Mouse (Mus musculus): ENCODE measurements at regions not wholly inside any gene's neighbourhood (a gene's known extent, or its start where the extent isn't known, plus 50 kb on each side); places are given as distances from the start of the nearest gene placed in this dataset.
"Not testable (repeated sequence)": the region's sequence is repeated elsewhere in the genome, so short reads cannot be mapped to it uniquely, and the experiment has no call there.

- peak overlapping the region; percentile 97 for H3K27ac ChIP-seq
- H3K4me1 ChIP-seq (replicated peaks; ENCODE audit: control insufficient read depth, insufficient read depth, low read length): peaks cover 28% of the 10 kb centered on the region
- peak overlapping the region; percentile 54 for H3K9ac ChIP-seq
- H3K4me3 ChIP-seq (replicated peaks; ENCODE audit: low read length): peak overlapping the region; percentile 17; the same call in 1 of the 2 replicates
- no peaks in the 10 kb centered on the region for H3K27me3 ChIP-seq (ENCODE audit: control insufficient read depth, insufficient read depth, low read length)
- ATAC-seq (ENCODE audit: low FRiP score) (peak; percentile 47; the same call in 1 of the 2 replicates), DNase-seq (ENCODE audit: low spot score) (no peak)
- H3K4me2 ChIP-seq (replicated peaks): peak overlapping the region; percentile 53
- WGBS: 41% methylated on average over 12 of the region's 12 CpGs
- H3K9me3 ChIP-seq (ENCODE audit: control insufficient read depth, low read length): no peaks in the 10 kb centered on the region
- no peaks in the 10 kb centered on the region for H3K36me3 ChIP-seq (replicated peaks; ENCODE audit: control insufficient read depth, insufficient read depth)
These were observed 234.4 kb downstream of the Sorl1 start for GRCm38 (mm10) chr9:41889568-41890272.

GRCm38 (mm10) chr9:41888616-41889150 is 235.4 kb downstream of the Sorl1 start:
- no peaks in the 10 kb centered on the region for H3K27me3 ChIP-seq (ENCODE audit: control insufficient read depth, insufficient read depth, low read length)
- peaks cover 28% of the 10 kb centered on the region for H3K4me1 ChIP-seq (replicated peaks; ENCODE audit: control insufficient read depth, insufficient read depth, low read length)
- DNase-seq (ENCODE audit: low spot score) (no peak), ATAC-seq (ENCODE audit: low FRiP score) (no peak)
- no peaks in the 10 kb centered on the region for H3K9me3 ChIP-seq (ENCODE audit: control insufficient read depth, low read length)
- H3K9ac ChIP-seq: no peak overlapping the region
- 68% methylated on average over 3 of the region's 3 CpGs for WGBS
- no peak overlapping the region for H3K4me3 ChIP-seq (replicated peaks; ENCODE audit: low read length)
- H3K36me3 ChIP-seq (replicated peaks; ENCODE audit: control insufficient read depth, insufficient read depth): no peaks in the 10 kb centered on the region
- peak overlapping the region; percentile 97 for H3K27ac ChIP-seq
- H3K4me2 ChIP-seq (replicated peaks): no peak overlapping the region

GRCm38 (mm10) chr9:41886456-41886855 is 237.6 kb downstream of the Sorl1 start:
- not testable (repeated sequence) for ATAC-seq (ENCODE audit: low FRiP score); H3K4me3 ChIP-seq (replicated peaks; ENCODE audit: low read length); H3K4me2 ChIP-seq (replicated peaks); H3K27me3 ChIP-seq (ENCODE audit: control insufficient read depth, insufficient read depth, low read length); H3K9me3 ChIP-seq (ENCODE audit: control insufficient read depth, low read length); H3K27ac ChIP-seq; H3K36me3 ChIP-seq (replicated peaks; ENCODE audit: control insufficient read depth, insufficient read depth); H3K9ac ChIP-seq; DNase-seq (ENCODE audit: low spot score)
- 83% methylated on average over 13 of the region's 13 CpGs for WGBS
- H3K4me1 ChIP-seq (replicated peaks; ENCODE audit: control insufficient read depth, insufficient read depth, low read length): peaks cover 22% of the 10 kb centered on the region

GRCm38 (mm10) chr9:41880457-41880856 is 243.6 kb downstream of the Sorl1 start:
- Histone ChIP-seq H3K4me3 (replicated peaks; ENCODE audit: low read length) (no peak overlapping the region), H3K9me3 (ENCODE audit: control insufficient read depth, low read length) (no peaks in the 10 kb centered on the region), H3K4me2 (replicated peaks) (no peak overlapping the region), H3K4me1 (replicated peaks; ENCODE audit: control insufficient read depth, insufficient read depth, low read length) (peaks cover 10% of the 10 kb centered on the region), H3K27me3 (ENCODE audit: control insufficient read depth, insufficient read depth, low read length) (no peaks in the 10 kb centered on the region), H3K27ac (no peak overlapping the region), H3K9ac (no peak overlapping the region), H3K36me3 (replicated peaks; ENCODE audit: control insufficient read depth, insufficient read depth) (no peaks in the 10 kb centered on the region)
- DNase-seq (ENCODE audit: low spot score): no peak
- 95% methylated on average over 3 of the region's 3 CpGs for WGBS
- no peak for ATAC-seq (ENCODE audit: low FRiP score)

- H3K9me3 ChIP-seq (ENCODE audit: control insufficient read depth, low read length): no peaks in the 10 kb centered on the region
- 83% methylated on average over 1 of the region's 1 CpGs for WGBS
- no peak overlapping the region for H3K4me2 ChIP-seq (replicated peaks)
- no peak overlapping the region for H3K9ac ChIP-seq
- H3K27ac ChIP-seq: no peak overlapping the region
- H3K4me3 ChIP-seq (replicated peaks; ENCODE audit: low read length): no peak overlapping the region
- DNase-seq (ENCODE audit: low spot score) (no peak), ATAC-seq (ENCODE audit: low FRiP score) (no peak)
- peaks cover 10% of the 10 kb centered on the region for H3K4me1 ChIP-seq (replicated peaks; ENCODE audit: control insufficient read depth, insufficient read depth, low read length)
- no peaks in the 10 kb centered on the region for H3K36me3 ChIP-seq (replicated peaks; ENCODE audit: control insufficient read depth, insufficient read depth)
- H3K27me3 ChIP-seq (ENCODE audit: control insufficient read depth, insufficient read depth, low read length): no peaks in the 10 kb centered on the region
These were observed 245.0 kb downstream of the Sorl1 start for GRCm38 (mm10) chr9:41879080-41879479.

GRCm38 (mm10) chr9:41861136-41861535 is 263.0 kb downstream of the Sorl1 start:
- no peak overlapping the region for H3K4me2 ChIP-seq (replicated peaks)
- peaks cover 40% of the 10 kb centered on the region for H3K4me1 ChIP-seq (replicated peaks; ENCODE audit: control insufficient read depth, insufficient read depth, low read length)
- no peaks in the 10 kb centered on the region for H3K36me3 ChIP-seq (replicated peaks; ENCODE audit: control insufficient read depth, insufficient read depth)
- H3K27ac ChIP-seq: peak overlapping the region; percentile 82
- ATAC-seq (ENCODE audit: low FRiP score) (no peak; the same call in 1 of the 2 replicates), DNase-seq (ENCODE audit: low spot score) (no peak)
- no peaks in the 10 kb centered on the region for H3K9me3 ChIP-seq (ENCODE audit: control insufficient read depth, low read length)
- WGBS: 35% methylated on average over 5 of the region's 5 CpGs
- H3K27me3 ChIP-seq (ENCODE audit: control insufficient read depth, insufficient read depth, low read length): no peaks in the 10 kb centered on the region
- H3K4me3 ChIP-seq (replicated peaks; ENCODE audit: low read length): no peak overlapping the region
- no peak overlapping the region for H3K9ac ChIP-seq

- 15% methylated on average over 4 of the region's 4 CpGs for WGBS
- H3K4me1 ChIP-seq (replicated peaks; ENCODE audit: control insufficient read depth, insufficient read depth, low read length): peaks cover 40% of the 10 kb centered on the region
- no peak overlapping the region for H3K9ac ChIP-seq
These were observed 263.4 kb downstream of the Sorl1 start for GRCm38 (mm10) chr9:41860681-41861080.

GRCm38 (mm10) chr9:41859780-41860179 is 264.3 kb downstream of the Sorl1 start:
- H3K4me2 ChIP-seq (replicated peaks): no peak overlapping the region
- H3K4me3 ChIP-seq (replicated peaks; ENCODE audit: low read length): no peak overlapping the region
- H3K9ac ChIP-seq: no peak overlapping the region
- H3K27me3 ChIP-seq (ENCODE audit: control insufficient read depth, insufficient read depth, low read length): no peaks in the 10 kb centered on the region
- H3K27ac ChIP-seq: peak overlapping the region; percentile 82
- 80% methylated on average over 3 of the region's 3 CpGs for WGBS
- ATAC-seq (ENCODE audit: low FRiP score) (no peak), DNase-seq (ENCODE audit: low spot score) (no peak)
- H3K9me3 ChIP-seq (ENCODE audit: control insufficient read depth, low read length): no peaks in the 10 kb centered on the region
- H3K4me1 ChIP-seq (replicated peaks; ENCODE audit: control insufficient read depth, insufficient read depth, low read length): peaks cover 40% of the 10 kb centered on the region
- no peaks in the 10 kb centered on the region for H3K36me3 ChIP-seq (replicated peaks; ENCODE audit: control insufficient read depth, insufficient read depth)

More at GRCm38 (mm10) chr9:41860681-41861080, 263.4 kb downstream of the Sorl1 start:
- Histone ChIP-seq H3K36me3 (replicated peaks; ENCODE audit: control insufficient read depth, insufficient read depth) (no peaks in the 10 kb centered on the region), H3K27me3 (ENCODE audit: control insufficient read depth, insufficient read depth, low read length) (no peaks in the 10 kb centered on the region), H3K9me3 (ENCODE audit: control insufficient read depth, low read length) (no peaks in the 10 kb centered on the region), H3K4me2 (replicated peaks) (no peak overlapping the region), H3K4me3 (replicated peaks; ENCODE audit: low read length) (no peak overlapping the region), H3K27ac (peak overlapping the region; percentile 82)
- ATAC-seq (ENCODE audit: low FRiP score) (peak; percentile 87), DNase-seq (ENCODE audit: low spot score) (peak; percentile 76)

- Histone ChIP-seq H3K4me3 (replicated peaks; ENCODE audit: low read length) (no peak overlapping the region), H3K27ac (no peak overlapping the region), H3K4me2 (replicated peaks) (no peak overlapping the region), H3K36me3 (replicated peaks; ENCODE audit: control insufficient read depth, insufficient read depth) (no peaks in the 10 kb centered on the region), H3K27me3 (ENCODE audit: control insufficient read depth, insufficient read depth, low read length) (no peaks in the 10 kb centered on the region), H3K9me3 (ENCODE audit: control insufficient read depth, low read length) (no peaks in the 10 kb centered on the region), H3K9ac (no peak overlapping the region), H3K4me1 (replicated peaks; ENCODE audit: control insufficient read depth, insufficient read depth, low read length) (0 out of 2 replicates have a peak, but pooled peaks cover under 1% of the 10 kb centered on the region)
- WGBS: 78% methylated on average over 1 of the region's 1 CpGs
- ATAC-seq (ENCODE audit: low FRiP score): no peak
- DNase-seq (ENCODE audit: low spot score): no peak
These were observed 272.0 kb downstream of the Sorl1 start for GRCm38 (mm10) chr9:41852099-41852498.
